Mouse (Mus musculus): Measurements from ENCODE around the gene Ppm1n. TPM values are rescaled to one million over a fixed set of nuclear protein-coding genes. Genes with fewer than 3 reads are reported as not detected.
A peak's percentile ranks its signal among the peaks of the same experiment; 100 is the strongest.
"Not testable (repeated sequence)": the region's sequence is repeated elsewhere in the genome, so short reads cannot be mapped to it uniquely, and the experiment has no call there.

Gene Ppm1n
- polyA plus RNA-seq, 1 experiment from 2014 or later: not detected

- H3K36me3 ChIP-seq: peaks cover 17% of the 10 kb centered on the region
- H3K9me3 ChIP-seq: no peaks in the 10 kb centered on the region
- no peak overlapping the region for H3K4me3 ChIP-seq
- H3K9ac ChIP-seq: no peak overlapping the region
- no peak overlapping the region for H3K4me2 ChIP-seq (replicated peaks)
- peaks cover 9% of the 10 kb centered on the region for H3K4me1 ChIP-seq
- peaks cover 7% of the 10 kb centered on the region for H3K27me3 ChIP-seq (replicated peaks)
- 92% methylated on average over 6 of the region's 6 CpGs for WGBS
- no peak overlapping the region for H3K27ac ChIP-seq
- ATAC-seq (ENCODE audit: low FRiP score, low read depth): no peak
Observed at GRCm38 (mm10) chr7:19297034-19297433, 17.2 kb upstream of the Ppm1n start.

DNA sequence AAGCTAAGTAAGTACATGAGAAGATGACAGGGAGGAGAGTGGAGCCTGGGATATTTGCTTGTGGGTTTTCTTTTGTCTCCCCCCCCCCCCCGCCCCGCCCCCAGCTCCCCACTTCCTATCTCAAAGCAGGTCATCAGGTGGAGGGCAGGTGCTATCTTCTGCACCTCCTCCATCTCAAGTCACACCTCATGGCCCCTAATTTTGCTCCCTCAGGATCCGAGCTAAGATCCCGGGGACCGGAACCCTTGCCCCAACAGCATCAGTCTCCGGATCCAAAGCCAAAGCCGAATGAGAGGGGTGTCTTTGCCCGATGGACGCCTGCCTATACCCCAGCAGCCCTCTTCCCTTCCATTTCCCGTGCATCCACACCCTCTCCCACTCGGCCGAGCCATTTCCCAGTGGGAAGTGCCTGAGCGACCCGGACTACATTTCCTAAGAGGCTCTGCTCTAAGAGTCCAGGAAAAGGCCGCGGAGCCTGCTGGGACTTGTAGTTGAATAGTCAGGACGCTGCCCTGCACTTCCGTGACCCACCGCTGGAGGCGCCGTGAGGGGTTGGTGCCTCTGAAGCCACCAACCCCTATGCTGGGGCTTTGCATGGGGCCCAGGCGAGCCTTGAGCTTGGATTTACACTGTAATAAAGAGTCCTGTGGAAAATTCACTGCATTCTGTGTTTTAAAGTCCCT, 15.8 kb upstream of the Ppm1n start:
- H3K4me2 ChIP-seq (replicated peaks): peak overlapping the region; percentile 49
- no peak overlapping the region for H3K27ac ChIP-seq
- 15% methylated on average over 22 of the region's 22 CpGs for WGBS
- no peak overlapping the region for H3K9ac ChIP-seq
- H3K4me3 ChIP-seq: peak overlapping the region; percentile 16
- no peaks in the 10 kb centered on the region for H3K9me3 ChIP-seq
- peaks cover 17% of the 10 kb centered on the region for H3K36me3 ChIP-seq
- no peaks in the 10 kb centered on the region for H3K27me3 ChIP-seq (replicated peaks)
- ATAC-seq (ENCODE audit: low FRiP score, low read depth): peak; percentile 59
- peaks cover 13% of the 10 kb centered on the region for H3K4me1 ChIP-seq

- Histone ChIP-seq H3K27ac (peak overlapping the region; percentile 22; the same call in 1 of the 2 replicates), H3K4me2 (replicated peaks) (peak overlapping the region; percentile 54), H3K9ac (peak overlapping the region; percentile 51), H3K4me3 (peak overlapping the region; percentile 18), H3K4me1 (peaks cover 20% of the 10 kb centered on the region), H3K9me3 (no peaks in the 10 kb centered on the region), H3K27me3 (replicated peaks) (no peaks in the 10 kb centered on the region), H3K36me3 (peaks cover 45% of the 10 kb centered on the region)
- WGBS: 1% methylated on average over 20 of the region's 20 CpGs
- ATAC-seq (ENCODE audit: low FRiP score, low read depth): 0 out of 2 replicates have a peak, but pooled peaks have one; percentile 19
Observed at GRCm38 (mm10) chr7:19290969-19291596, 11.2 kb upstream of the Ppm1n start.

GRCm38 (mm10) chr7:19284763-19285162, 4.9 kb upstream of the Ppm1n start:
- Histone ChIP-seq H3K9ac (no peak overlapping the region), H3K4me1 (peaks cover 8% of the 10 kb centered on the region), H3K36me3 (peaks cover 29% of the 10 kb centered on the region), H3K9me3 (no peaks in the 10 kb centered on the region), H3K4me2 (replicated peaks) (no peak overlapping the region), H3K4me3 (no peak overlapping the region), H3K27me3 (replicated peaks) (peaks cover 17% of the 10 kb centered on the region), H3K27ac (no peak overlapping the region)
- ATAC-seq (ENCODE audit: low FRiP score, low read depth): no peak
- WGBS: 30% methylated on average over 4 of the region's 4 CpGs

GRCm38 (mm10) chr7:19283406-19283804, 3.5 kb upstream of the Ppm1n start:
- Histone ChIP-seq H3K36me3 (peaks cover 19% of the 10 kb centered on the region), H3K27ac (peak overlapping the region; percentile 77; the same call in 1 of the 2 replicates), H3K9ac (peak overlapping the region; percentile 93), H3K27me3 (replicated peaks) (peaks cover 31% of the 10 kb centered on the region), H3K9me3 (no peaks in the 10 kb centered on the region), H3K4me1 (peaks cover 8% of the 10 kb centered on the region), H3K4me3 (peak overlapping the region; percentile 84), H3K4me2 (replicated peaks) (peak overlapping the region; percentile 86)
- ATAC-seq (ENCODE audit: low FRiP score, low read depth): peak; percentile 14; the same call in 1 of the 2 replicates
- WGBS: 38% methylated on average over 14 of the region's 14 CpGs

DNA sequence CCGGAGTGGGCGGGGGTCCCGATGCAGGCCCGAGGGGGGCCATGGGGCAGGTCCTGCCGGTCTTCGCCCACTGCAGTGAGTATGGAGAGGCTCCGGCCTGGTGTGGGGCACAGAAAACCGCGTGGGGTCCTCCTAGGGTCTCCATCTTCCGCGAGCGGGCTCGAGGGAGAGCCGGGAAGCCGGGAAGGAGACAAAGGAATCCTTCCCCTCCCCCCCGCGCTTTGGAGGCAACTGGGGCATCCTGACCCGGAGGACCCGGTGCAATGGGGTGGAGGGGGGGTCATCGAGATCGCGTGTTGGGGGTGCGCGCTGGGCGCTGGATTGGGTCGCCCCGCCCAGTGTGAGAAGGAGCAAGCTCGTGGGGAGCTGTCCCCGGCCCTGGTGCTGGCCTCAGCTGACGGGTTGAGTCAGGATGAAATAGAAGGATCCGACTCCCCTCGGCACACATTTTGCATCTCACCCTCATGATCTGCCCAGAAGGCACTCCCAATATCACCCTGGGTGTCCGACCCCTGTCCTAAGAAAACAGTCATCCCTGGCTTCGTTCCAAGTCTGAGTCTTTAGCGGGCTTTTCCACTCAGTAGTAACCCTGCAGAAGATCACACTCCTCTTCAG, 3.0 kb upstream of the Ppm1n start:
- Histone ChIP-seq H3K27ac (peak overlapping the region; percentile 77; the same call in 1 of the 2 replicates), H3K4me3 (peak overlapping the region; percentile 84), H3K4me1 (peaks cover 8% of the 10 kb centered on the region), H3K36me3 (peaks cover 17% of the 10 kb centered on the region), H3K27me3 (replicated peaks) (peaks cover 36% of the 10 kb centered on the region), H3K9ac (peak overlapping the region; percentile 93), H3K4me2 (replicated peaks) (peak overlapping the region; percentile 86), H3K9me3 (no peaks in the 10 kb centered on the region)
- ATAC-seq (ENCODE audit: low FRiP score, low read depth): peak; percentile 86
- WGBS: 1% methylated on average over 35 of the region's 35 CpGs

DNA sequence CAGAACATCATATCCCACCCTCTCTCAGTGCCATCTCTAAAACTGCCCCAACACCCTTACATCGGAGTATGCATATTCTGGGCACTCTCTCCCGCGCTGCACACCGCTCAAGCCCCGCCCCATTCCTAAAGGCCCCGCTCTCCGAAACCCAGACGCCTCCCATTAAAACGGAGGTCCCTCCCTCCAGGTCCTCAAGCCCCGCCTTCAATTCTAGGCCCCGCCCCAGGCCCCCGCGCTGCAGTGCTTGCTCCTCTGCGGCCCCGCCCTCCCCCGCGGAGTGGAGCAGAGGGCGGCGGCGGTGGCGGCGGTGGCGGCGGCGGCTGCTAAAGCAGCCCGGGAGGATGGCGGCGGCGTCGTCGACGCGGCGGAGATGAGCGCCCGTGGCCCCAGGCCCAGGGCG, 2.5 kb upstream of the Ppm1n start, which contains the start of gene Rtn2:
Gene Rtn2, plus strand, starts transcription at position 240 of the 400 bp plus-strand sequence.
- H3K27ac ChIP-seq: peak within 1 kb of the TSS; percentile 77; the same call in 1 of the 2 replicates
- peaks cover 12% of the 10 kb centered on the region for H3K36me3 ChIP-seq
- peaks cover 8% of the 10 kb centered on the region for H3K4me1 ChIP-seq
- 2% methylated on average over 37 of the region's 37 CpGs for WGBS
- H3K9me3 ChIP-seq: no peaks in the 10 kb centered on the region
- H3K9ac ChIP-seq: peak within 1 kb of the TSS; percentile 93
- peak within 1 kb of the TSS; percentile 84 for H3K4me3 ChIP-seq
- peak; percentile 83 for ATAC-seq (ENCODE audit: low FRiP score, low read depth)
- H3K4me2 ChIP-seq (replicated peaks): peak within 1 kb of the TSS; percentile 86
- H3K27me3 ChIP-seq (replicated peaks): peaks cover 39% of the 10 kb centered on the region

- 0 out of 2 replicates have a peak, but pooled peaks have one; percentile 1 for ATAC-seq (ENCODE audit: low FRiP score, low read depth)
- H3K4me1 ChIP-seq, H3K36me3 ChIP-seq, H3K9ac ChIP-seq, H3K9me3 ChIP-seq, H3K27ac ChIP-seq: not testable (repeated sequence)
- WGBS: 35% methylated on average over 6 of the region's 6 CpGs
- Histone ChIP-seq H3K4me3 (peak overlapping the region; percentile 84), H3K27me3 (replicated peaks) (peaks cover 43% of the 10 kb centered on the region), H3K4me2 (replicated peaks) (peak overlapping the region; percentile 86)
Observed at GRCm38 (mm10) chr7:19281680-19282304, 1.9 kb upstream of the Ppm1n start.

DNA sequence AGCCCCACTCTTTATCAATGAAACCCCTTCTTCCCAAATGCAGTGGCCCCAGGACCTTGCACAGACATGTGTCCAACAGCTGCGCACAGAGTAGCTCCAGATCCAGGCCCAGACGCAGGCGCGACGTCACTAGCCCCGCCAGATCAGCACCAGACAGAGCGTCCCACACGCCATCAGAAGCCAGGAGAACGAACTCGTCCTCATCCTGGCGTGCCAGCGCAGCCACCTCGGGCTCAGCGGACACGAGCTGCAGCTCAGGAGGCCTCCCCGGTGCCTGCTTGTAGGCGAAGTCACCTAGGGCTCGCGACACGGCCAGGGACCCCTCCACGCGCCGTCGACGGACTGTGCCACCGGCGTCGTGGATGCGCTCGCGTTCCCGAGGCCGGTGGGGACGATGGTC, 812 bp downstream of the Ppm1n start:
- 3% methylated on average over 34 of the region's 34 CpGs for WGBS
- peaks cover 43% of the 10 kb centered on the region for H3K27me3 ChIP-seq (replicated peaks)
- no peak for ATAC-seq (ENCODE audit: low FRiP score, low read depth)
- H3K4me1 ChIP-seq: peaks cover 8% of the 10 kb centered on the region
- peak overlapping the region; percentile 24 for H3K4me3 ChIP-seq
- H3K9ac ChIP-seq: no peak overlapping the region
- no peaks in the 10 kb centered on the region for H3K9me3 ChIP-seq
- no peaks in the 10 kb centered on the region for H3K36me3 ChIP-seq
- H3K4me2 ChIP-seq (replicated peaks): peak overlapping the region; percentile 51
- H3K27ac ChIP-seq: no peak overlapping the region

- Histone ChIP-seq H3K4me1 (no peaks in the 10 kb centered on the region), H3K4me3 (no peak overlapping the region), H3K9ac (no peak overlapping the region), H3K36me3 (no peaks in the 10 kb centered on the region), H3K4me2 (replicated peaks) (no peak overlapping the region), H3K9me3 (no peaks in the 10 kb centered on the region), H3K27ac (no peak overlapping the region), H3K27me3 (replicated peaks) (peaks cover 41% of the 10 kb centered on the region)
- whole genome bisulfite sequencing: 53% methylated on average over 4 of the region's 4 CpGs
- ATAC-seq (ENCODE audit: low FRiP score, low read depth): no peak
Observed at GRCm38 (mm10) chr7:19276253-19276652, 3.6 kb downstream of the Ppm1n start.

DNA sequence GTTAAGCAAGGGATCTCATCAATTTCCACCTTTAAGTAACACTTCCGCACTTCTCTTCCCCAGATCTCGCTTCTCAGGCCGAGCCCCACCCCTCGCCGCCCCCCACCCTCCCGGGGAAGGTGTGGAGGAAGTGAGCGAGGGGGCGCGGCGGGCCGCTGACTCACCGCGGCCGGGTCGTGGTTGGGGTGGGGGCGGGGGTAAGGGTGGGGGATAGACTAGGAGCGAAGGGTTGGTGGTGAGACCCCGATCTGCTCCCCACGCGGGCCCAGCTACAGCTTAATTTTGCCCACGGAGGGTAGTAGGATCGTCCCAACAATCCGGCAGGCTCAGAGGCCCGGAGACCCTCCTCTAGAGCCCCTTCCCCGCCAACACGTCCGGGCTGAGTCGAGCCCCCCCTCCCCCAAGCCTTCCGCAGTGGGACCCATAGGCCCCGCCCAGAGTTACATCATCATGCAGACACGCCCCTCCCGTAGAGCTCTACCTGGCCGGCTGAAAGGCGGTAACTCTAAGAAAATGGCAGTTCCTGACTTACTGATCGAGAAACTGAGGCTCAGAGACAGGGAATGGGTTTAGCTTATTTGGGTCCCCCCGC, 7.6 kb downstream of the Ppm1n start:
- Histone ChIP-seq H3K36me3 (0 out of 2 replicates have a peak, but pooled peaks cover 6% of the 10 kb centered on the region), H3K4me2 (replicated peaks) (peak overlapping the region; percentile 96), H3K9me3 (no peaks in the 10 kb centered on the region), H3K27me3 (replicated peaks) (peaks cover 4% of the 10 kb centered on the region; the same call in 1 of the 2 replicates), H3K27ac (peak overlapping the region; percentile 38; the same call in 1 of the 2 replicates), H3K4me1 (peaks cover 21% of the 10 kb centered on the region), H3K9ac (peak overlapping the region; percentile 92), H3K4me3 (peak overlapping the region; percentile 97)
- WGBS: under 1% methylated on average over 33 of the region's 36 CpGs
- peak; percentile 58 for ATAC-seq (ENCODE audit: low FRiP score, low read depth)

All from neural tube, embryonic 12.5 days (tissue).